Mouse (Mus musculus): ENCODE results near the gene 2200002J24Rik. TPM values are rescaled to one million over a fixed set of nuclear protein-coding genes. Genes with fewer than 3 reads are reported as not detected.
"Not testable (repeated sequence)": the region's sequence is repeated elsewhere in the genome, so short reads cannot be mapped to it uniquely, and the experiment has no call there.

2200002J24Rik gene
- total RNA-seq, 2 experiments from 2014 or later, result not detected

DNA sequence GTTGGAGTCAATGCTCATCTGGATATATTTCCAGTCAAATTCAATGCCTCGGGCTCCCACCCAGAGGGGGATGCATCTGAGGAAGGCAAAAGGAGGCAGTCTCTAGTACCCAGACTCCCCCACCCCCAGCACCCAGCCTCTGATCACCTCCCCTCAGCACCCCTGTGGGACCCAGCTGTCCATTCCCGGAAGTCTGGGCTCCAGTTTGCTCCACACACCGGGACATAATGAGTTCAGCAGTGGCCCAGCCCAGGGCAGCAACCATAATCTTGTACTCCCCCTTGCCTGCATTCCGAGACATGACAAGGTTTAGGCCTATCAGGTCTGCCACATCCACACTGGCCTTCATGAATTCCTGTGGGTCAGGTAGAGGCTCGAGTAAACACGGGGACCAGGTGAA lies 29.5 kb downstream of the 2200002J24Rik start:
- no peak for DNase-seq (ENCODE audit: low spot score in 2 of 2)

GRCm38 (mm10) chr7:30728739-30729395 lies 30.1 kb downstream of the 2200002J24Rik start:
- DNase-seq (ENCODE audit: low spot score in 2 of 2), result no peak

DNA sequence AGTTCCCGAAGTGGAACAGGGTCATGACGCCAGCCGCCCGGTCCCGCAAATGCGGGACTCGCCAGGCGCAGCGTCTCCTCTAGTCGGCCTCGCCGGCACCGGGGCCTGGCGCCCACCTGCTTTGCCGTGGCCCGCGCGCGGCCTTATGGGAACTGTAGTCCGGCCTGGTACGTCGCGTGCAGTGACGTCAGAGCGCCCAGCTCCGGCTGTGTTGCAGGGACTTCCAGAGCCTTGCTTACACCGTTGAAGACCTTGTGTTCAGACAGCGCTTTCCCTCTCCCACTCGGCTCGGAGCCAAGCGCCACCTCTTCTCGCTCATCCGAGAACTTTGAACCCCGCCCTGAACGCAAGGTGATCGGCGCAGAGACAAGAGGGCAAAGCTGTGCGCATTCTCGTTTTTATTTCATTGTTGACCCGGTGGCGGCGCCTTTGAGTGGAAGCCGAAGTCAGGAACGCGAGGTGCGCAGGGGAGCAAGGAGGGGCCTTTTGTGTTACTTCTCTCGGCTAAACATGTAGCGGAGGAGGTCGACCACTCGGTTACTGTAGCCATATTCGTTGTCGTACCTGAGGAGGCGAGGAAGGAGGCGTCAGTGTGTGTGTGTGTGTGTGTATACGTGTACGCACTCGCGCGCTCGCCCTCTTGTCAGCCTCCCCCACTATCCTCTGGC lies 30.8 kb downstream of the 2200002J24Rik start, which contains the start of gene Tmem147:
Tmem147 (minus strand) TSS at position 145 of the 668 bp plus-strand sequence.
- peak; percentile 96 to 97 for DNase-seq (ENCODE audit: low spot score in 2 of 2)

GRCm38 (mm10) chr7:30730064-30730722 lies 31.5 kb downstream of the 2200002J24Rik start:
- peak in 1 of 2 experiments; percentile 29 for DNase-seq (ENCODE audit: low spot score in 2 of 2)

- DNase-seq (ENCODE audit: low spot score in 2 of 2), result no peak
Measured at GRCm38 (mm10) chr7:30736211-30736610, 37.5 kb downstream of the 2200002J24Rik start.

- not testable (repeated sequence) for DNase-seq (ENCODE audit: low spot score in 2 of 2)
Measured at GRCm38 (mm10) chr7:30742570-30742969, 43.8 kb downstream of the 2200002J24Rik start.

GRCm38 (mm10) chr7:30743617-30744016 lies 44.9 kb downstream of the 2200002J24Rik start, which contains the start of gene Gapdhs:
Gene Gapdhs, minus strand, starts transcription at chr7:30743681.
- not testable (repeated sequence) for DNase-seq (ENCODE audit: low spot score in 2 of 2)

DNA sequence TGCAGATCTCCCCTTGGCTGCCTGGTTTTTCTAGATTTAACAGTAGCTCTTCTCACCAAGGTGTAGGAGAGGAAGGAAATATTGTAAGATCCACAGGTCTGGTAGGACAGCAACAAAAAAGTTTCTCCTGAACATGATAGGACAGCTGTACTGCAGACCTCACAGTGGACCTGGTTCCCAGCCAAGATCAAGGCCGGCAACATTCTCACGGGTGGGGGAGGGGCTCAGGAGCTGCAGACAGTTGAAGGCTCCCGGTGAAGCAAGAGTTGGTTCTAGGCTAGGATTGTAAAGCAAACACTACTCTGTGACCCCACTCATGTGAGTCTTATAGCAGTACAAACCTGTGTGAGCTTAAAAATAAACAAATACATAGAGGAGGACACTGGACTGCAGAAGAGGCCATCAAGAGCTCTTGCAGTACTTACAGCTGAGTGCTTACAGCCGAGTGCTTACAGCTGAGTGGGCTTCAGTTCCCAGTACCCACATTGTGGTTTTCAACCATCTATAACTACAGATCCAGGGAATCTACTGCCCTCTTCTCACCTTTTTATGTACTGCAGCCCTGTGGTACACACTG lies 45.4 kb downstream of the 2200002J24Rik start:
- DNase-seq (ENCODE audit: low spot score in 2 of 2), result no peak

- no peak for DNase-seq (ENCODE audit: low spot score in 2 of 2)
Measured at GRCm38 (mm10) chr7:30747525-30748204, 48.9 kb downstream of the 2200002J24Rik start.

Other genes starting within 250 kb of the 2200002J24Rik start
- gene Kirrel2, start 241.2 kb upstream of the 2200002J24Rik start, total RNA-seq (2021), result 10 to 100 TPM in 1 of 2 experiments, 1 to 10 TPM in 1; 8.5 to 15.5 TPM
- 1 to 10 TPM; 1.2 to 1.3 TPM for gene Nphs1, start 240.6 kb upstream of the 2200002J24Rik start, total RNA-seq (2021)
- gene Prodh2, start 205.3 kb upstream of the 2200002J24Rik start, total RNA-seq (2021), result not detected
- gene Arhgap33, start 163.9 kb upstream of the 2200002J24Rik start, total RNA-seq (2021), result 100 to 1,000 TPM; 160 to 163 TPM
- 1 to 10 TPM; 6.2 to 6.6 TPM for gene Hspb6, start 146.7 kb upstream of the 2200002J24Rik start, total RNA-seq (2021)
- gene Proser3, start 146.6 kb upstream of the 2200002J24Rik start, total RNA-seq (2021), result 1 to 10 TPM; 4.9 to 5.9 TPM
- 10 to 100 TPM; 34.1 to 43.4 TPM for gene Lin37, start 139.1 kb upstream of the 2200002J24Rik start, total RNA-seq (2021)
- gene U2af1l4, start 135.6 kb upstream of the 2200002J24Rik start, total RNA-seq (2021), result 10 to 100 TPM; 57.4 to 62.5 TPM
- gene Gm49396, start 135.6 kb upstream of the 2200002J24Rik start, total RNA-seq (2021), result 1 to 10 TPM; 4.7 to 5.3 TPM
- gene Psenen, start 135.3 kb upstream of the 2200002J24Rik start, total RNA-seq (2021), result 10 to 100 TPM; 77.0 to 84.1 TPM
- gene Igflr1, start 133.5 kb upstream of the 2200002J24Rik start, total RNA-seq (2021), result 1 to 10 TPM; 2.1 to 3.7 TPM
- 10 to 100 TPM; 46.1 to 54.4 TPM for gene Kmt2b, start 110.2 kb upstream of the 2200002J24Rik start, total RNA-seq (2021)
- gene Zbtb32, start 100.0 kb upstream of the 2200002J24Rik start, total RNA-seq (2021), result not detected
- under 1 TPM in 1 of 2 experiments, not detected in 1; 0.52 TPM for gene Upk1a, start 86.1 kb upstream of the 2200002J24Rik start, total RNA-seq (2021)
- 100 to 1,000 TPM; 793 to 817 TPM for gene Cox6b1, start 72.8 kb upstream of the 2200002J24Rik start, total RNA-seq (2021)
- gene Etv2, start 63.1 kb upstream of the 2200002J24Rik start, total RNA-seq (2021), result not detected
- gene Rbm42, start 48.6 kb upstream of the 2200002J24Rik start, total RNA-seq (2021), result 10 to 100 TPM; 70.4 to 75.5 TPM
- 1 to 10 TPM; 4.5 to 5.0 TPM for gene Haus5, start 33.9 kb upstream of the 2200002J24Rik start, total RNA-seq (2021)
- not detected for gene Pmis2, start 27.3 kb upstream of the 2200002J24Rik start, total RNA-seq (2021)
- gene Atp4a, start 13.3 kb downstream of the 2200002J24Rik start, total RNA-seq (2021), result 1 to 10 TPM in 1 of 2 experiments, under 1 TPM in 1; 0.79 to 1.4 TPM
- 100 to 1,000 TPM; 127 to 143 TPM for gene Tmem147, start 30.6 kb downstream of the 2200002J24Rik start, total RNA-seq (2021)
- not detected for gene Gapdhs, start 44.8 kb downstream of the 2200002J24Rik start, total RNA-seq (2021)
- gene Sbsn, start 52.5 kb downstream of the 2200002J24Rik start, total RNA-seq (2021), result 10 to 100 TPM in 1 of 2 experiments, 1 to 10 TPM in 1; 6.8 to 10.7 TPM
- 1 to 10 TPM; 1.3 to 2.2 TPM for gene Dmkn, start 64.8 kb downstream of the 2200002J24Rik start, total RNA-seq (2021)
- gene Krtdap, start 89.0 kb downstream of the 2200002J24Rik start, total RNA-seq (2021), result not detected
- gene Ffar2, start 124.8 kb downstream of the 2200002J24Rik start, total RNA-seq (2021), result not detected
- gene Ffar3, start 157.3 kb downstream of the 2200002J24Rik start, total RNA-seq (2021), result under 1 TPM; 0.24 to 0.32 TPM
- gene Ffar1, start 162.6 kb downstream of the 2200002J24Rik start, total RNA-seq (2021), result not detected
- gene Cd22, start 181.4 kb downstream of the 2200002J24Rik start, total RNA-seq (2021), result not detected
- 100 to 1,000 TPM; 306 to 317 TPM for gene Mag, start 215.9 kb downstream of the 2200002J24Rik start, total RNA-seq (2021)
- not detected for gene Hamp2, start 225.8 kb downstream of the 2200002J24Rik start, total RNA-seq (2021)
- gene Hamp, start 245.1 kb downstream of the 2200002J24Rik start, total RNA-seq (2021), result not detected

Data from layer of hippocampus, postnatal 14 days (tissue).